Mouse (Mus musculus) spleen, adult 2 months (tissue): ENCODE results near the gene Tas1r3. TPM values are rescaled to one million over a fixed set of nuclear protein-coding genes. Genes with fewer than 3 reads are reported as not detected.

Experiments
- DNase-seq, 2 experiments: peaks; one replicate each; pipeline versions ENCODE4 v3.0.0 to v3.0.0-alpha.2; 2012 to 2021; ENCODE audit warnings: low spot score in 2 of 2, low read depth in 1 of 2
- H3K27ac ChIP-seq: fragments of 200-500 bp; 2 replicates; pipeline ENCODE4 v1.5.1; 2012; ENCODE audit warnings: low read length, inconsistent platforms; ENCODE audit not compliant: insufficient read depth
- H3K27me3 ChIP-seq: fragments of 200-500 bp; 2 replicates; pipeline ENCODE4 v1.6.1; 2012; ENCODE audit warnings: mild to moderate bottlenecking, moderate library complexity, low read length, inconsistent platforms; ENCODE audit not compliant: control insufficient read depth, insufficient read depth
- H3K36me3 ChIP-seq: fragments of 200-500 bp; 2 replicates; pipeline ENCODE4 v1.6.1; 2012; ENCODE audit warnings: mild to moderate bottlenecking, low read length, inconsistent platforms; ENCODE audit not compliant: control insufficient read depth, insufficient read depth
- H3K4me1 ChIP-seq: fragments of 200-500 bp; 2 replicates; pipeline ENCODE4 v1.6.1; 2011; ENCODE audit warnings: inconsistent platforms; ENCODE audit not compliant: control insufficient read depth, insufficient read depth, insufficient read length
- H3K4me3 ChIP-seq: fragments of 200-500 bp; 2 replicates; pipeline ENCODE4 v1.5.1; 2011; ENCODE audit warnings: mild to moderate bottlenecking, inconsistent platforms; ENCODE audit not compliant: insufficient read depth, insufficient read length; ENCODE audit errors: extremely low read depth
- CTCF ChIP-seq: fragments of 200-500 bp; IDR thresholded peaks from 2 replicates; pipeline ENCODE4 v1.5.1; 2011; ENCODE audit warnings: mild to moderate bottlenecking, inconsistent platforms; ENCODE audit not compliant: insufficient read depth, insufficient read length, insufficient replicate concordance; ENCODE audit errors: extremely low read depth
- POLR2A ChIP-seq: fragments of 200-500 bp; IDR thresholded peaks from 2 replicates; pipeline ENCODE4 v1.6.1; 2011; ENCODE audit warnings: low read depth, low read length, inconsistent platforms
- WGBS: fragments of 180-500 bp; shearing (Covaris S2); methylation state at CpG from one replicate; pipeline ENCODE4 v1.1.7; 2018; 5-methylcytosine and 5-hydroxymethylcytosine counted together
- polyA plus RNA-seq: library from polyadenylated mRNA; depleted of rRNA; stranded (reverse); fragments of >200 nt; gene quantifications from 2 replicates; pipeline ENCODE4 v1.2.3, GENCODE M21; 2012

Gene Tas1r3
- polyA plus RNA-seq, 1 experiment: 1.2 TPM

GRCm38 (mm10) chr4:155868614-155869298 is 5.6 kb upstream of the Tas1r3 start:
- peaks cover 20% of the 10 kb centered on the region for H3K36me3 ChIP-seq
- H3K4me3 ChIP-seq: peak overlapping the region; percentile 69
- H3K4me1 ChIP-seq: peaks cover 6% of the 10 kb centered on the region; the same call in 1 of the 2 replicates
- DNase-seq: no peak
- H3K27ac ChIP-seq: no peak overlapping the region
- TF ChIP-seq CTCF (no peak), POLR2A (no peak)
- 10% methylated on average over 22 of the region's 22 CpGs for WGBS
- H3K27me3 ChIP-seq: no peaks in the 10 kb centered on the region

- peaks cover 15% of the 10 kb centered on the region for H3K36me3 ChIP-seq
- no peaks in the 10 kb centered on the region for H3K4me1 ChIP-seq
- no peak for DNase-seq
Measured at GRCm38 (mm10) chr4:155861787-155862186, 1.4 kb downstream of the Tas1r3 start.

GRCm38 (mm10) chr4:155859318-155859717 is 3.8 kb downstream of the Tas1r3 start:
- Histone ChIP-seq H3K27me3 (no peaks in the 10 kb centered on the region), H3K4me3 (no peak overlapping the region), H3K36me3 (peaks cover 18% of the 10 kb centered on the region), H3K27ac (no peak overlapping the region), H3K4me1 (no peaks in the 10 kb centered on the region)
- TF ChIP-seq CTCF (no peak), POLR2A (no peak)
- DNase-seq: no peak
- WGBS: 58% methylated on average over 13 of the region's 13 CpGs

More at GRCm38 (mm10) chr4:155861787-155862186, 1.4 kb downstream of the Tas1r3 start:
- Histone ChIP-seq H3K4me3 (no peak overlapping the region), H3K27me3 (no peaks in the 10 kb centered on the region), H3K27ac (no peak overlapping the region)
- 88% methylated on average over 7 of the region's 7 CpGs for whole genome bisulfite sequencing
- no peak for TF ChIP-seq CTCF
- TF ChIP-seq POLR2A: no peak

GRCm38 (mm10) chr4:155856881-155857280 is 6.3 kb downstream of the Tas1r3 start:
- Histone ChIP-seq H3K4me1 (no peaks in the 10 kb centered on the region), H3K27ac (no peak overlapping the region), H3K27me3 (no peaks in the 10 kb centered on the region), H3K4me3 (no peak overlapping the region), H3K36me3 (peaks cover 18% of the 10 kb centered on the region)
- WGBS: 79% methylated on average over 3 of the region's 3 CpGs
- no peak for TF ChIP-seq CTCF
- no peak for TF ChIP-seq POLR2A
- DNase-seq: no peak

GRCm38 (mm10) chr4:155856071-155856470 is 7.1 kb downstream of the Tas1r3 start:
- Histone ChIP-seq H3K27me3 (no peaks in the 10 kb centered on the region), H3K4me3 (no peak overlapping the region), H3K36me3 (peaks cover 18% of the 10 kb centered on the region), H3K27ac (no peak overlapping the region), H3K4me1 (no peaks in the 10 kb centered on the region)
- TF ChIP-seq CTCF (no peak), POLR2A (no peak)
- no peak for DNase-seq
- WGBS: 92% methylated on average over 12 of the region's 12 CpGs

- no peak for DNase-seq
- Histone ChIP-seq H3K36me3 (peaks cover 18% of the 10 kb centered on the region), H3K4me3 (no peak overlapping the region), H3K27ac (no peak overlapping the region), H3K27me3 (no peaks in the 10 kb centered on the region), H3K4me1 (no peaks in the 10 kb centered on the region; the same call in 1 of the 2 replicates)
- TF ChIP-seq POLR2A (no peak), CTCF (no peak)
- 97% methylated on average over 12 of the region's 12 CpGs for WGBS
Measured at GRCm38 (mm10) chr4:155854991-155855390, 8.2 kb downstream of the Tas1r3 start.

GRCm38 (mm10) chr4:155853421-155853820 is 9.7 kb downstream of the Tas1r3 start:
- TF ChIP-seq POLR2A (no peak), CTCF (no peak)
- WGBS: 93% methylated on average over 9 of the region's 9 CpGs
- H3K27ac ChIP-seq: no peak overlapping the region
- no peak overlapping the region for H3K4me3 ChIP-seq
- H3K36me3 ChIP-seq: peaks cover 15% of the 10 kb centered on the region
- H3K27me3 ChIP-seq: no peaks in the 10 kb centered on the region
- no peak for DNase-seq
- H3K4me1 ChIP-seq: peaks cover 6% of the 10 kb centered on the region; the same call in 1 of the 2 replicates
